12 mouse cellular contexts compared by ENCODE assay signal in genomic region chr17:28452889-28453288, GRCm38 (mm10).
A peak's percentile ranks its signal among the peaks of the same experiment; 100 is the strongest.
DNase-seq lines count a peak whose midpoint lies in the region; ATAC-seq and TF ChIP-seq lines count a peak whose summit lies in the region.
"Had no signal": no experiment of that assay in that cellular context is flagged by ENCODE, and none has a peak within 500 bp of the region (broad histone marks: within the 10 kb centered on the region; RNA-seq: fewer than 3 reads in every experiment).

No protein-coding gene starts in this region.

- H3K9me3 ChIP-seq in kidney, postnatal 0 days (replicated peaks; ENCODE audit: low read length) = no peaks in the 10 kb centered on the region
- no peaks in the 10 kb centered on the region for H3K9me3 ChIP-seq in embryonic facial prominence, embryonic 12.5 days
- no peaks in the 10 kb centered on the region for H3K9me3 ChIP-seq in hindbrain, embryonic 15.5 days
- no peaks in the 10 kb centered on the region for H3K9me3 ChIP-seq in midbrain, embryonic 16.5 days (replicated peaks; ENCODE audit: control insufficient read depth, low read length, poor library complexity, severe bottlenecking)
- H3K9me3 ChIP-seq: liver, embryonic 15.5 days; stomach, embryonic 15.5 days had no signal

- no peak overlapping the region for H3K9ac ChIP-seq in kidney, postnatal 0 days (ENCODE audit: low read depth, low read length)
- H3K9ac ChIP-seq in embryonic facial prominence, embryonic 12.5 days = no peak overlapping the region
- no peak overlapping the region for H3K9ac ChIP-seq in hindbrain, embryonic 15.5 days
- 0 out of 2 replicates have a peak overlapping the region, but pooled peaks have one; percentile 6 for H3K9ac ChIP-seq in midbrain, embryonic 16.5 days (ENCODE audit: low read depth, low read length)
- H3K9ac ChIP-seq: liver, embryonic 15.5 days; stomach, embryonic 15.5 days had no signal

- 57% methylated on average over 6 of the region's 6 CpGs for WGBS in kidney, postnatal 0 days
- 58% methylated on average over 6 of the region's 6 CpGs for WGBS in embryonic facial prominence, embryonic 12.5 days
- WGBS in hindbrain, embryonic 15.5 days = 68% methylated on average over 6 of the region's 6 CpGs
- WGBS in midbrain, embryonic 16.5 days = 67% methylated on average over 6 of the region's 6 CpGs

- no peaks in the 10 kb centered on the region for H3K27me3 ChIP-seq in kidney, postnatal 0 days (ENCODE audit: insufficient read depth, low read length)
- H3K27me3 ChIP-seq in embryonic facial prominence, embryonic 12.5 days = no peaks in the 10 kb centered on the region
- H3K27me3 ChIP-seq in hindbrain, embryonic 15.5 days = no peaks in the 10 kb centered on the region
- no peaks in the 10 kb centered on the region for H3K27me3 ChIP-seq in midbrain, embryonic 16.5 days (ENCODE audit: control insufficient read depth, insufficient read depth, low read depth, low read length)
- H3K27me3 ChIP-seq: liver, embryonic 15.5 days; stomach, embryonic 15.5 days had no signal

- no peak for DNase-seq in kidney, postnatal 0 days (ENCODE audit: low spot score)
- no peak for DNase-seq in kidney, postnatal 4 days
- no peak for DNase-seq in adrenal gland, postnatal 4 days (ENCODE audit: low spot score in 2 of 2)
- no peak for DNase-seq in frontal cortex, postnatal 25 days (ENCODE audit: low spot score in 2 of 2)
- DNase-seq: adrenal gland, adult 2 months; right cerebral cortex, postnatal 14 days had no signal

- no peak overlapping the region for H3K4me2 ChIP-seq in kidney, postnatal 0 days (ENCODE audit: low read length)
- H3K4me2 ChIP-seq in embryonic facial prominence, embryonic 12.5 days (replicated peaks) = no peak overlapping the region
- no peak overlapping the region for H3K4me2 ChIP-seq in hindbrain, embryonic 15.5 days
- H3K4me2 ChIP-seq in midbrain, embryonic 16.5 days (ENCODE audit: low read length) = no peak overlapping the region
- H3K4me2 ChIP-seq: liver, embryonic 15.5 days; stomach, embryonic 15.5 days had no signal

- H3K4me1 ChIP-seq in kidney, postnatal 0 days (replicated peaks; ENCODE audit: insufficient read depth, low read length) = peaks cover 4% of the 10 kb centered on the region; the same call in 1 of the 2 replicates
- H3K4me1 ChIP-seq in embryonic facial prominence, embryonic 12.5 days = peaks cover 12% of the 10 kb centered on the region
- H3K4me1 ChIP-seq in hindbrain, embryonic 15.5 days (replicated peaks) = peaks cover 7% of the 10 kb centered on the region; the same call in 1 of the 2 replicates
- peaks cover 15% of the 10 kb centered on the region for H3K4me1 ChIP-seq in midbrain, embryonic 16.5 days (ENCODE audit: control insufficient read depth, insufficient read depth, low read length)
- H3K4me1 ChIP-seq: stomach, embryonic 15.5 days had no signal

- no peaks in the 10 kb centered on the region for H3K36me3 ChIP-seq in kidney, postnatal 0 days (ENCODE audit: insufficient read depth, low read length)
- H3K36me3 ChIP-seq in embryonic facial prominence, embryonic 12.5 days = no peaks in the 10 kb centered on the region
- no peaks in the 10 kb centered on the region for H3K36me3 ChIP-seq in hindbrain, embryonic 15.5 days
- H3K36me3 ChIP-seq in midbrain, embryonic 16.5 days (ENCODE audit: control insufficient read depth, insufficient read depth, low read length) = no peaks in the 10 kb centered on the region
- H3K36me3 ChIP-seq: liver, embryonic 15.5 days; stomach, embryonic 15.5 days had no signal

- no peak for TF ChIP-seq CTCF in kidney, postnatal 0 days (IDR thresholded peaks at IDR 0.05; ENCODE audit: low read depth)

- H3K4me3 ChIP-seq in kidney, postnatal 0 days (replicated peaks; ENCODE audit: low read depth, low read length) = no peak overlapping the region
- no peak overlapping the region for H3K4me3 ChIP-seq in embryonic facial prominence, embryonic 12.5 days
- H3K4me3 ChIP-seq in hindbrain, embryonic 15.5 days = no peak overlapping the region
- no peak overlapping the region for H3K4me3 ChIP-seq in midbrain, embryonic 16.5 days (ENCODE audit: low read depth, low read length)
- H3K4me3 ChIP-seq: liver, embryonic 15.5 days; stomach, embryonic 15.5 days had no signal

- ATAC-seq in kidney, postnatal 0 days (replicated peaks; ENCODE audit: low FRiP score, low read depth) = no peak
- ATAC-seq in embryonic facial prominence, embryonic 12.5 days (ENCODE audit: insufficient number of reproducible peaks, insufficient read depth, low FRiP score, low TSS enrichment) = no peak
- ATAC-seq in hindbrain, embryonic 15.5 days (ENCODE audit: low FRiP score, low read depth) = no peak
- ATAC-seq in midbrain, embryonic 16.5 days = no peak

- peak overlapping the region; percentile 68; the same call in 1 of the 2 replicates for H3K27ac ChIP-seq in kidney, postnatal 0 days
- H3K27ac ChIP-seq in embryonic facial prominence, embryonic 12.5 days = peak overlapping the region; percentile 38
- peak overlapping the region; percentile 74 for H3K27ac ChIP-seq in hindbrain, embryonic 15.5 days (replicated peaks)
- H3K27ac ChIP-seq in midbrain, embryonic 16.5 days (ENCODE audit: low read length) = peak overlapping the region; percentile 14
- H3K27ac ChIP-seq: macrophage had no signal

Comparison
In these comparisons a context has a peak if more than half of its experiments do, and no peak if none do; other contexts are left out.
1. H3K27ac ChIP-seq: peak in every context shown above with its lines; median percentile 74 in hindbrain, embryonic 15.5 days; 68 in kidney, postnatal 0 days; 38 in embryonic facial prominence, embryonic 12.5 days; 14 in midbrain, embryonic 16.5 days.